Mouse (Mus musculus): ENCODE data around the gene Cdiptos. TPM values are rescaled to one million over a fixed set of nuclear protein-coding genes. Genes with fewer than 3 reads are reported as not detected.

The Cdiptos gene
- polyA plus RNA-seq, 1 experiment: 7.4 TPM

DNA sequence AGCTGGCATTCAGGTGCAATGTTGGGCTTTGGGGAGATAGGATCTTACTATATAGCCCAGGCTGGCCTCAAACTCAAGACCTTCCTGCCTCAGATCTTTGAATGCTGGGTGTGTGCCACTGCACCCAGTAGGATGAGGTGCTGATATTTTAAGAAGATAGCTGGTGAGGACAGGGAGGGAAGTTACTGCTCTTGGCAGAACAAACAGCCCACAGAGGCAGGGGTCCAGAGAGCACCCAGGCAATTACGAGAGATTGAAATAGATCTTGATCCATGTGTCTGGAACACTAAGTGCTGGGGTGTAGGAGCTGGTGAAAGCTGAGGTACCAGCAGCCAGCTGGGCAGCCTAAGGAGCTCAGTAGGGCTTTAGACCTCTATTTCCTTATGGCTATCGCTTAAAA, 5.7 kb upstream of the Cdiptos start:
- Histone ChIP-seq H3K4me3 (ENCODE audit: insufficient read depth, low read length) (no peak overlapping the region), H3K4me1 (ENCODE audit: control insufficient read depth, insufficient read depth, low read length) (no peaks in the 10 kb centered on the region), H3K27ac (ENCODE audit: insufficient read depth, low read depth, low read length) (no peak overlapping the region)
- TF ChIP-seq CTCF (IDR thresholded peaks at IDR 0.05; ENCODE audit: low read depth, low read length) (no peak), POLR2A (IDR thresholded peaks at IDR 0.05; ENCODE audit: borderline replicate concordance, low read depth, low read length) (no peak)

DNA sequence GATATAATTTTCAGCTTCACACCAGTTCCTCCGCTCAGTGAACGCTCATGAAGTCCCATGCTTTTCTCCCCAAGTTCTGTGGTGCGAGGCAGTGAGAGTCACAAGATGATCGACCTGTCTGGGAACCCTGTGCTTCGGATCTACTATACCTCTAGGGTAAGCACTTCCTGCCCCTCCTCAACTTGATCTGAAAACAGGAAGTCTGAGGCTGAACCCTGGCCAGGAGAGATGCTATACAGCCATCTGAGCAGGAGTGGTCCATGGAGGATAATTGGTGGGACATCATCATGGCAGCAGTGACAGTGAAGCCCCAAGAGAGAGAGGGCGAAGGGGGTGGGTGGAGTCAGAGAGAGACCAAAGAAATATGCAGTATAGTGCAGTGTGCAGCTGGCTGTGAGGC, 2.9 kb upstream of the Cdiptos start:
- peaks cover 10% of the 10 kb centered on the region for H3K4me1 ChIP-seq (ENCODE audit: control insufficient read depth, insufficient read depth, low read length)
- TF ChIP-seq POLR2A (IDR thresholded peaks at IDR 0.05; ENCODE audit: borderline replicate concordance, low read depth, low read length): no peak
- no peak for TF ChIP-seq CTCF (IDR thresholded peaks at IDR 0.05; ENCODE audit: low read depth, low read length)
- no peak overlapping the region for H3K4me3 ChIP-seq (ENCODE audit: insufficient read depth, low read length)
- no peak overlapping the region for H3K27ac ChIP-seq (ENCODE audit: insufficient read depth, low read depth, low read length)

GRCm38 (mm10) chr7:126976878-126977459, 1.1 kb upstream of the Cdiptos start:
- TF ChIP-seq POLR2A (IDR thresholded peaks at IDR 0.05; ENCODE audit: borderline replicate concordance, low read depth, low read length) (no peak), CTCF (IDR thresholded peaks at IDR 0.05; ENCODE audit: low read depth, low read length) (no peak)
- peak overlapping the region; percentile 76 for H3K4me3 ChIP-seq (ENCODE audit: insufficient read depth, low read length)
- peaks cover 10% of the 10 kb centered on the region for H3K4me1 ChIP-seq (ENCODE audit: control insufficient read depth, insufficient read depth, low read length)
- H3K27ac ChIP-seq (ENCODE audit: insufficient read depth, low read depth, low read length): no peak overlapping the region

GRCm38 (mm10) chr7:126975893-126975949, 177 bp downstream of the Cdiptos start, which contains the start of gene Cdipt:
TSS of gene Cdipt (plus strand) at chr7:126975914.
- peaks cover 10% of the 10 kb centered on the region for H3K4me1 ChIP-seq (ENCODE audit: control insufficient read depth, insufficient read depth, low read length)
- H3K27ac ChIP-seq (ENCODE audit: insufficient read depth, low read depth, low read length): peak within 1 kb of the TSS; percentile 97
- H3K4me3 ChIP-seq (ENCODE audit: insufficient read depth, low read length): peak within 1 kb of the TSS; percentile 76
- TF ChIP-seq CTCF (IDR thresholded peaks at IDR 0.05; ENCODE audit: low read depth, low read length): no peak
- no peak for TF ChIP-seq POLR2A (IDR thresholded peaks at IDR 0.05; ENCODE audit: borderline replicate concordance, low read depth, low read length)

DNA sequence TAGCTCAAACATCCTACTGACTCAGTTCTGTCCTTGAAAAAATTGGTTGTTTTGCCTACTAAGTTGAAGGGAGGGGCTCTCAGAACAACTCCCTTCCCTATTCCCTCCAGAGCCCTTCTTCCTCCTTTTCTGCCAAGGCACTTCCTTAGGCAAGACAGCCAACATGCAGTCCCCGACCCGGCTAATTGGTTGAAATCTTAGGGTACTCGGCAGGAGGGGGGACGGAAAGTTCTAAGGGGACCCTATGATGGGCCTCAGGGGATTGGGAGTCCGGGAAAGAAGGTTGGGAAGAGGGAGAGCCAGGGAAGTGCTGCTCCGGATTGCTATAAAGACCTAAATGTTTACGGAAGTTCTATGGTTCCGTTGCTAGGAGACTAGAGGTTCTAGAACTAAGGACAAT, 405 bp downstream of the Cdiptos start:
- peak overlapping the region; percentile 97 for H3K27ac ChIP-seq (ENCODE audit: insufficient read depth, low read depth, low read length)
- peaks cover 10% of the 10 kb centered on the region for H3K4me1 ChIP-seq (ENCODE audit: control insufficient read depth, insufficient read depth, low read length)
- peak overlapping the region; percentile 76 for H3K4me3 ChIP-seq (ENCODE audit: insufficient read depth, low read length)
- TF ChIP-seq POLR2A (IDR thresholded peaks at IDR 0.05; ENCODE audit: borderline replicate concordance, low read depth, low read length) (no peak), CTCF (IDR thresholded peaks at IDR 0.05; ENCODE audit: low read depth, low read length) (no peak)

GRCm38 (mm10) chr7:126967361-126967760, 8.5 kb downstream of the Cdiptos start:
- Histone ChIP-seq H3K27ac (ENCODE audit: insufficient read depth, low read depth, low read length) (no peak overlapping the region), H3K4me3 (ENCODE audit: insufficient read depth, low read length) (no peak overlapping the region), H3K4me1 (ENCODE audit: control insufficient read depth, insufficient read depth, low read length) (no peaks in the 10 kb centered on the region)
- TF ChIP-seq POLR2A (IDR thresholded peaks at IDR 0.05; ENCODE audit: borderline replicate concordance, low read depth, low read length) (no peak), CTCF (IDR thresholded peaks at IDR 0.05; ENCODE audit: low read depth, low read length) (no peak)

DNA sequence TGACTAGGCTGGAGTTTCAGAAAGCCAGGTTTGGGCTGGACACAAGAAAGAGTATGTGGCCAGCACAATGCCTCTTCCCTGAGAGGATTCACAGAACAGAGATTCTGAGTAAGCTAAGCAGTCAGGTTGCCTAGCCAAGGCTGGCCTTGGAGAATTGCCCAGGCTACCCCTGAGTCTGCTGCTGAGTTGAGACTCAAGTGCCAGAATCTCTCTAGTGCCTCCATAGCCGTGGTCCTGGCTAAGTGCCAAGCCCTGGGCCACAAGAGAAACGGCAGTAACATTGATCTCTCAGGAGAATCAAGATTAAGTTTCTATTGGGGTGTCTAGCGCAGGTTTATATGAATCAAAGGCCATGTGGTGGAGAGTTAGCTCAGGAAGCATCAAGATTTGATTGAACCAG, 10.3 kb downstream of the Cdiptos start:
- H3K4me3 ChIP-seq (ENCODE audit: insufficient read depth, low read length): no peak overlapping the region
- TF ChIP-seq POLR2A (IDR thresholded peaks at IDR 0.05; ENCODE audit: borderline replicate concordance, low read depth, low read length): no peak
- TF ChIP-seq CTCF (IDR thresholded peaks at IDR 0.05; ENCODE audit: low read depth, low read length): no peak
- no peaks in the 10 kb centered on the region for H3K4me1 ChIP-seq (ENCODE audit: control insufficient read depth, insufficient read depth, low read length)
- no peak overlapping the region for H3K27ac ChIP-seq (ENCODE audit: insufficient read depth, low read depth, low read length)

- H3K27ac ChIP-seq (ENCODE audit: insufficient read depth, low read depth, low read length): no peak overlapping the region
- no peak overlapping the region for H3K4me3 ChIP-seq (ENCODE audit: insufficient read depth, low read length)
- H3K4me1 ChIP-seq (ENCODE audit: control insufficient read depth, insufficient read depth, low read length): peaks cover 8% of the 10 kb centered on the region
- TF ChIP-seq CTCF (IDR thresholded peaks at IDR 0.05; ENCODE audit: low read depth, low read length) (peak; percentile 27; the same call in 1 of the 2 replicates), POLR2A (IDR thresholded peaks at IDR 0.05; ENCODE audit: borderline replicate concordance, low read depth, low read length) (no peak)
Observed at GRCm38 (mm10) chr7:126963548-126964286, 12.2 kb downstream of the Cdiptos start.

- TF ChIP-seq CTCF (IDR thresholded peaks at IDR 0.05; ENCODE audit: low read depth, low read length) (no peak), POLR2A (IDR thresholded peaks at IDR 0.05; ENCODE audit: borderline replicate concordance, low read depth, low read length) (no peak)
- Histone ChIP-seq H3K4me3 (ENCODE audit: insufficient read depth, low read length) (no peak overlapping the region), H3K27ac (ENCODE audit: insufficient read depth, low read depth, low read length) (no peak overlapping the region), H3K4me1 (ENCODE audit: control insufficient read depth, insufficient read depth, low read length) (peaks cover 8% of the 10 kb centered on the region)
Observed at GRCm38 (mm10) chr7:126961965-126962364, 13.9 kb downstream of the Cdiptos start.

GRCm38 (mm10) chr7:126961095-126961494, 14.8 kb downstream of the Cdiptos start:
- Histone ChIP-seq H3K4me3 (ENCODE audit: insufficient read depth, low read length) (no peak overlapping the region), H3K4me1 (ENCODE audit: control insufficient read depth, insufficient read depth, low read length) (peaks cover 8% of the 10 kb centered on the region), H3K27ac (ENCODE audit: insufficient read depth, low read depth, low read length) (no peak overlapping the region)
- TF ChIP-seq POLR2A (IDR thresholded peaks at IDR 0.05; ENCODE audit: borderline replicate concordance, low read depth, low read length) (no peak), CTCF (IDR thresholded peaks at IDR 0.05; ENCODE audit: low read depth, low read length) (no peak)

Data from bone marrow macrophage, adult 2 months (primary cell).